Mouse (Mus musculus): ENCODE results near the gene Get4.

GRCm38 (mm10) chr5:139317751-139318504, 65.8 kb downstream of the Get4 start:
- TF ChIP-seq CTCF (IDR thresholded peaks at IDR 0.05; ENCODE audit: low read depth) (no peak), EP300 (optimal IDR thresholded peaks at IDR 0.05) (no peak)
